Mouse (Mus musculus): ENCODE measurements around the gene Fam171a1.

The Fam171a1 gene

GRCm38 (mm10) chr2:3135297-3135684 is 21.3 kb downstream of the Fam171a1 start:
- DNase-seq (ENCODE audit: inconsistent age in 2 of 2, low spot score in 1 of 2), result peak in 1 of 2 experiments; percentile 57

DNA sequence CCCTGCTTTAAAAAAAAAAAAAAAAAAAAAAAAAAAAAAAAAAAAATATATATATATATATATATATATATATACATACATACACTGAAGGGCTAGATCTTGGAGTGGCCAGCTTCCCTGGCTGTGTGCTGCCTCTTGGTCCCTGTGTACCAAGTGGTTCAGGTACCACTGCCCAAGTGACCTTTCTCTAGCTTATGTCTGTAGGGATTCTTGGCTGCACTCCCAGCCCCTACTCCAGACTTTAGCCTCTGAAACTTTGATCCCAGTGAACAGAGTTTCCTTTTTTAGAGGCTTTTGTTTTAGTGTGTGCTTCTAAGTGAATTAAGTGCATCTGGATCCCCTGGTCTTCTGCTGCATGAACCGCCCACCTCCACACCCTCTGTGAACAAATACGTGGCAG is 24.3 kb downstream of the Fam171a1 start:
- DNase-seq (ENCODE audit: inconsistent age in 2 of 2, low spot score in 1 of 2), result no peak

DNA sequence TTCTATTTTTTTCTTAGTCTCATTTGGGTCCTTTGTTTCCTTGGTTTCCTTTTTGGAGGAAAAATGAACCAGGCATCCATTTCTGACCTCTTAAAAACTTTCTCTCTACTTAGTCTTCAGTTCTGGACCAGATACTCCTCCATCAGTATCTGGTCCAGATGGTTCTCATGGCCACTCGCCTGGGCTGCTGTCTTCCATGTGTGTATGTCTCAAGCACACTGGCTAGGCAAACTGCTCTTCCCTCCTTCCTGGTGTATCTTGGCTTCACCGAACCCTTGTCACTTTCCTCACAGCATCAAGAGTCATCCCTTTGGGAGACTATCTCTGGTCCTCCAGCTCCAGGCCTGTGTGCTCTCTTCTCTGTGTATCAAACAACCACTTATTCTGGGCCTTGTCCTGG is 25.0 kb downstream of the Fam171a1 start:
- no peak for DNase-seq (ENCODE audit: inconsistent age in 2 of 2, low spot score in 1 of 2)

DNA sequence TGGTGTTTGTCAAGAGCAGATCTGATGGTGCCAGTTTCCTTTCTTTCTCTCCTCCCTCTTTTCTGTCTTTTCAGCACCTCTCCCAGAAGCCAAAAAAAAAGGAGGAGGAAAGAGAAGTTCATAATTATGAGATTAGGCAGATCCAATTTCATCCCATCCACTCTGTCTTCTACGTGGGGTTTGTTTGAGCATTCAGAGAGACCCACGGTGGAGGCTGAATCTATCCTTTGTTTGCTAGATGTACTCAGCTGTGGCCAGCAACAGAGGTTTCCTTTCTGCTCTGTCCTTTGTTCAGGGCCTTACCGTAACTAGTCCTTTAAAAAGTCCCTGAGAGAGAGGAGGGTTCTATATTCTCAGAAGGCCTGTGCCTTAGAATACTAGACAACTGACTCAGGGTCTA is 25.6 kb downstream of the Fam171a1 start:
- DNase-seq (ENCODE audit: inconsistent age in 2 of 2, low spot score in 1 of 2), result no peak

DNA sequence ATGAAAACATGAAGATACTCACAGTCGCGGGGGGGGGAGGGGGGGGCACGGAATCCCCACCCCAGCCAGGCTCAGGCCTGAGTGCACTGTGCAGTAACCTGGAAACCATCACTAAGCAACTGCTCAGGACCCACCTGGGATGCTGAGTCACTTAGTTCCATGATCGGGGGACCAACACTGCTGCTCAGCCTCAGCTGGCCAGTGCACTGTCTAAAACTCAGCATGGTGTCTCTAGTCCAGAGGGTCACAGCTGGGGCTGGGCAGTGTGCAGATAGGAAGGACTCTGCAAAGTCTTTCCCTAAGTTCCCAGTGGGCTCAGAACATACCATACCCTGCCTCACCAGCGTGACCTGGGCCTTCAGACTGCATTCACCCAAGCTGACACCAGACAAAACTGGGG is 26.6 kb downstream of the Fam171a1 start:
- no peak for DNase-seq (ENCODE audit: inconsistent age in 2 of 2, low spot score in 1 of 2)

DNA sequence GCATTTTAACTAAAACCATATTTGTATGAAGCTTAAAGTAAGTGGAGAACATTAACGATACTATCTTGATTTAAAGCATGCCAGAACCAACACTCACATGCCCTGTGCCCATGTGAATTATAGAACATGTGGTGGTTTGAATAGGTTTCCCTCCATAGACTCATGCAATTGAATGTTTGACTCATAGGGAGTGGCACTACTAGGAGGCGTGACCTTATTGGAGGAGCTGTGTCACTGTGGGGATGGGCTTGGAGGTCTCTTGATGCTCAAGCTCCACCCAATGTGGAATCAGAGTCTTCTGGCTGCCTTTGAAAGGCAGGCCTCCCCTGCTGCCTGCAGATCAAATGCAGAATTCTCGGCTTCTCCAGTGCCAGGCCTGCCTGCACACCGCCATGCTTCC is 27.8 kb downstream of the Fam171a1 start:
- DNase-seq (ENCODE audit: inconsistent age in 2 of 2, low spot score in 1 of 2), result no peak

DNA sequence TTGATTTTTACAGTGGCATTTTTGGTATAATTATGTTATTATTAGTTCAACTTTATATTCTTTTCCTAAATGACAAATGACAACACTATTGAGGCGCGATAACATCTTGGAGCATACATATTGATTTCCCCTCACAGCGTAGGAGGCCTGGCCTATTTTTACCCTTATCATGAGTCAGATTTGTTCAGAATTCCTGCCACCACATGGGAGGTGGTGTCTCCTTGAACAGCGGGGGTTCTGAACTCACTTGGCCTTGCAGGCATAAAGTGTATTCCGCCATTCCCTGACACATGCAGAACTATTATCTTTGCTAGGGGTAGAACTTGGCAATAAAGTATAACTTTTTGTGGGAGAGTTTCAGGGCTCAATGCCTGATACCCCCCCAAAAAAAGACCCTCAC is 30.3 kb downstream of the Fam171a1 start:
- DNase-seq (ENCODE audit: inconsistent age in 2 of 2, low spot score in 1 of 2), result peak; percentile 60 to 85

DNA sequence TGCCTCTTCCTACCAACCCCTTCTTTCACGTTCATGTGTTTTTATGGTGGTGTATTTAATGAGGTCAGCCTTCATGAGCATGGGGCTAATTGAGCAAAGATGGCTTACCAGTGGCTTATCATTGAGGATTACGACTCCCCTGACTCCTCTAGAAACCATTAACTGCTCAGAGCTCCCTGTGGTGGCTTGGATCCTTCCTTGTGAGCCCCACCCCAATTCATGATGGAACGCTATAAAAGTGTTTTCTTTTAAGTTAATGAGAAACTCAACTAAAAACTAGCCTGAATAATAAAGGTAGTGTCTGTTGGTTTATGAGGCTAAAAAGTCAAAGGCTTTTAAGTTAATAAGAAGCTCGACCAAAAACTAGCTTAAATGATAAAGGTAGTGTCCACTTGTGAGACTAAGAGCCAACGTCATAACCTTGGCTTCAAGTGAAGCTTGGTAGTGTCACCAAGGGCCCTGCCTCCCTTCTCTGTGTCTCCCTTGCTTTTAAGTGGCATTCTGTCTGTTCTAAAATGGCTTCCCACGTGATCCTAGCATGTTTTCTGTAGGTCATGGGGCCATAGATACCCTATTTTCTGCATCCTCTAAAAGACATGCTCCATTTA is 33.6 kb downstream of the Fam171a1 start:
- DNase-seq (ENCODE audit: inconsistent age in 2 of 2, low spot score in 1 of 2), result no peak

GRCm38 (mm10) chr2:3148731-3149130 is 34.7 kb downstream of the Fam171a1 start:
- no peak for DNase-seq (ENCODE audit: inconsistent age in 2 of 2, low spot score in 1 of 2)

- DNase-seq (ENCODE audit: inconsistent age in 2 of 2, low spot score in 1 of 2), result no peak
Measured at GRCm38 (mm10) chr2:3150324-3150723, 36.3 kb downstream of the Fam171a1 start.

DNA sequence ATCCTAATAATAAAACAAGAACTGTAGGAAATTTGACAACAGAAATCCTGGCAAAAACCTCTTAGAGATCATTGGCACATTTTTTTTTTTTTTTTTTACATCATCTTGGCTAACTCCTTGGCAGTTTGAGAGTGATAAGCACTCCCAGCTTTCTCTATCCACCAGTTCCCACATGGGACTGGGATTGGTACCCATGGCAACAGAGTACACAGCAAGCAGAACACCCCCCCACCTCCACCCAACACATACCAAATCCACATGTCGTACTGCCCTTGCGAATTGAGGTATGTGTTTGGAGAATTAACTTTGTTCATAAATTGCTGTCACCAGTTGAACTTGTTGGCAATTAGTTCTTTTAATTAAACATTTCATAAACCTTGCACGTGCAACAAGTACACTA is 37.3 kb downstream of the Fam171a1 start:
- no peak for DNase-seq (ENCODE audit: inconsistent age in 2 of 2, low spot score in 1 of 2)

DNA sequence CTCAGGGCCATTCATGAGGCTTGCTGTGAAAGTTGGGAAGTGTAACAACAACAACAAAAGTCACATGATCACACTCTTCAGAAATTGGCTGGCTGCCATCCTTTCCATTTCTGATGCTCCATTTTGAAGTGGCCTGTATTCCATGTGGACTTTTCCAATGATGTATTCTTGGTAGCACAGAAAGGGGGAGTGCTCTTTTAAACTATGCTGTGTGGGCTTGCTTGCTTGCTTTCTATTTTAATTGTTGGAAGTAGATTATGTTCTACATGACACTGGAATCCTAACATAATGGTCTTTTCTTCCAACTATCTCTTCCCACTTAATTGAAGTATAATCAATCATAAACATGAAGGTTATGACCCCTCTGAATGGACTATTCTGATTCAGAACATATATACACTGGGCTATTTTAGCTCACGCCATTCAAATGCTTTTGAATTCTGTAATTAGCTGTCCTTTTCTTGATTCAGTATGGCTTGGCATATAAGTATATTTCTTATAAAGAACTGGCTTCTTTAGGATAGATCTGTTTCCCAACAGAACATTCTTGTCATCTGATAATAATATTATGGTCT is 40.2 kb downstream of the Fam171a1 start:
- DNase-seq (ENCODE audit: inconsistent age in 2 of 2, low spot score in 1 of 2), result no peak

- DNase-seq (ENCODE audit: inconsistent age in 2 of 2, low spot score in 1 of 2), result no peak
Measured at GRCm38 (mm10) chr2:3154986-3155385, 41.0 kb downstream of the Fam171a1 start.

DNA sequence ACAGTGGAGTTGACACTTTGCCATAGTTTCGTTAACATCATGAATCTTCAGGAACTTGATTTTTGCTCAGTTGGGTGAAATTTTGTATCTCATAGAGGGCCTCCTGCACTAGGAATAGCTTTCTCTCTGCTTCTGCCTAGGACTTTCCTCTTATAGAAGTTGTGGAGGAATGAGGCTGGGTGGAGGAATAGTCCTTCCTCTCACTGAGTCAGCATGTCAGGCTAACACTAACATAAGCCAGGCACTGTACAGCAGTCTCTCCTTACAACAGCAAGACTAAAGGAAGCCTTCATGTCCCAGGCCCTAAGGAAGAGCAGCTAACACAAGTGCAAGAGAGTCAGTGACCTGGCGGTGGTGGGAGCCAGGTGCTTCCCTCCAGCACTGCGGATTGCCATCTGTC is 43.0 kb downstream of the Fam171a1 start:
- DNase-seq (ENCODE audit: inconsistent age in 2 of 2, low spot score in 1 of 2), result peak in 1 of 2 experiments; percentile 55

DNA sequence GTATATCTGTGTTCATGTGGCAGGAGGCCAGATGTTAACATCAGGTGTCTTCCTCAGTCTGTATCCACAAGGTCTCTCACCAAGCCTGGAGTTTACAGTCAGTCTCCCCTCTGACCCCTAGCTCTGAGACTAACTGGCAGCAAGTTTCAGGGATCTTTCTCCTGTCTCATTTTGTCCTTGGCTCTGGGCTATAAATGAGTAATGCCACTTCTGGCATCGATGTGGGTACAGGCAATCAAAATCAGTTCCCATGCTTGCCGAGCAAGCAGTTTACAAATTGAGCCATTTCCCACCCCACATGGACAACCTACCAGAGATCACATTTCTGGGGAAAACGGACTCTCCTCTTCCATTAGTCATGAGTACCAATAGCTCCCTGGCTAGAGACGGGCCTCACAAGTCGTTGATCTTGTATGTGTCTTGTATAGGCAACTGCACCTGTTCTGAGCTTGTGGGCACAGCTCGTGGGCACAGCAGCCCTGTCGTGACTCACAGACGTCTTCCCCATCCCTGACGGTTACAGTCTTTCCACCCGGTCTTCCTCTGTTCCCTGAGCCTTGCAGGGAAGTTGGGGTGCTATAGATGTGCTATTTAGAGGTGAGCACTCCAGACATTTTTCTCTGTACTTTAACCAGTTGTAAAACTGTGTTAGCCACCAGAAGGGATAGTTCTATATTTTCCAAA is 43.8 kb downstream of the Fam171a1 start:
- DNase-seq (ENCODE audit: inconsistent age in 2 of 2, low spot score in 1 of 2), result peak; percentile 49 to 80

DNA sequence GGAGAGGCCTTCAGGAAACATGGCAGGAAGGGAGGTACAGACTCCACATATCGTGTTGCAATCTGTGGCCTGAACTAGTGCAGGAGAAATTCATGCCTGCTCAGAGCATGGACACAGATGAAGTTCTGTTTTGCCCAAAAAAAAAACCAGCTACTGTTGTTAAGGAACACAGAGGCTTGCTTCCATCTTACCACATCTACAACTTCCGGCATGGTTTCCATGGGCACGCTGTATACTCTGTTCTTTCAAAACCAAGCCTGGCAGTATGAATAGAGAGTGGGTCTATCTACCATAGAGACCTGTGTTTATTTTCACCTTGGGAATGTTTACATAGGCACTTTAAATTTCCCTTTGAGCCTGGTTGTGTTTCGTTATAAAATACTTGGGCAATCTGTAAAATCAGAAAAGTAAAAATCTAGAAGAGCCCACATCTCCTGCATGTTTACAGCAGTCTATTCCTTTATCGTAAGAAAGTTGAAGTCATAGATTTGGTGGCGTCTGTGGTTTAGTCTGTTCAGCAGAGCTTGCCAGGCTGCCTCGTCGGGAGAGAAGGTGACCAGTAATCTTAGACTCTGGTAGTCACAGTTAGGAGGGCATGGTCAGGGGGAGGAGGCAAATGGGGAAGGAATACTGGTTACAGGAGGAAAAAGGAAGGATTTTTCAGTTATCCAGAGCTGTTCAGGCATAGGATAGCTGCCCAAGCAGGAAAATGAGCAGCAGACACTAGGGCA is 44.8 kb downstream of the Fam171a1 start:
- DNase-seq (ENCODE audit: inconsistent age in 2 of 2, low spot score in 1 of 2), result no peak

DNA sequence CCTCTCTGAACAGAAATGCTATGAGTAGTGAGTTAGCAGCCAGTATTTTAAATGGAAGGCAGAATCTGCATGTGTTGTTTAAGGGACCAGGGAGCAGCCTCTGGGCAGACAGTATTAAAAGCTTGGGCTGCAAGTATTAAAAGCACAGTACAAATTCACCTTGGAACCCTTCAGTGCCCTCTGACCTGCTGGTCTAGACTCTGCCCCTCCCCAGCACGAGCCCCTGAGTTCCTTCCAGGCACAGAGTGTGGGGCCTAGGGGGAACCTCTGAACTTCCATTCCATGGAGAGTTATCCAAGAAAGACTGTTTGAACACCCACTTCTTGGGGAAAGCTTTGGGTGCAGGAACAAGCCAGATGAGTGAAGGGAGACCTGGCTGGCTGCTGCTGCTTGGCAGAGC is 47.6 kb downstream of the Fam171a1 start:
- no peak for DNase-seq (ENCODE audit: inconsistent age in 2 of 2, low spot score in 1 of 2)

DNA sequence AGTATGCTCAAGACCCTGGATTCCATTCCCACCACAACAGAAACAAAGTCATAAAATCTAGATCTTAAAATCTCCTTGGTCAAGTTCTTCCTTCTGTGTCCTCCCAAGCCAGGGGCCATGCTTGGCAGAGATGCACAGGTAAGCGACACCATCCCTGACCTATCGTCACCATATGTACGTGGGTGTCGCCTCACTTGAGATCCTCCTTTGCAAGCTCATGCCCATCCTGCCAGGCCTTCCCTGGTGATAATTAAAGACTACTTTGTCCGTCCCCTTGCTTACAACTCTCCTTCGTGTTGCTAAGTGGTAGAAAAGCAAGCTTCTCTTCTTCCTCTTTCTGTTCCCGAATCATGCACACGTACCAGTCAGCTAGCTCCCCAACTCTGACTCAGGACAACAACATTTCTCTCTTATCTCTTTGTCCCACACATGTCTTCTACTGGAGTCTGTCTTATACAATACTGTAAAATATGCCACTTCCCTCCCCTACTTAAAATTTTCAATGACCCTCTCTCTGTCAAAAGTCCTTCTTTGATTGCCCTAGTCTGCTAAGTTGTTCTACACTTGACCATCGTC is 49.6 kb downstream of the Fam171a1 start:
- no peak for DNase-seq (ENCODE audit: inconsistent age in 2 of 2, low spot score in 1 of 2)

GRCm38 (mm10) chr2:3165037-3165600 is 51.1 kb downstream of the Fam171a1 start:
- no peak for DNase-seq (ENCODE audit: inconsistent age in 2 of 2, low spot score in 1 of 2)

DNA sequence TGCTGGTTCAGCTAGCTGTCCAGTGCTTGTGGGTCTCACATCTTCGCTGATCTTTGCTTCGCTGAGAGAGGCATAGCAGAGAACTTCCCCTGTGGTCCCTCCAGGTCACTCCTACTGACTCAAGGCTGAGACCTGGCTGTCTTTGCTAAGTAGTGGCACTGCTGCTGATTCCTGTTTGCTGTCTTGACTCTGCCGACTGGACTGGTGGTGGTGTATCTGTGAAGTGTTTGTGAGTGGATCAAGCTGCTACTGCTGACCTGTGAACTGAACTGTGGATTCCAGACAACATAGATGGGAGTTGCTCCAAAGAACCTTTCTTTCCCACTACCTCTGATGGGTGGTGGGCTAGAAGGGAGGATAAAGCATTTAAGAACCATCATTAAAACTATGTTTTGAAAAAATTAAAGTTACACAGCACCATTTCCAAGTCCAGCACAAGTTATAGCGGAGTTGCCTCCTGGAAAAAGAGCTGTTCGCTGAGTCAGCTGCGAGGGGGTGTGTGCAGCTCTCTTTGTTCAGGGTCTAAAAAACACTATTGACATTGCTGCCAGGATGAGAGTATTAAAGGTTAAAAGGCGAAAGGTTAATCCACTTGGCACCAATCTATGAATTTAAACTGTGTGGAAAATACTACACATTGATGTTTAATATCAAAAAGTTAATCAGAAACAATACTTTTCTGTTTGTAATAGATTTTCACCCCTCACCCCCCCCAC is 52.0 kb downstream of the Fam171a1 start:
- DNase-seq (ENCODE audit: inconsistent age in 2 of 2, low spot score in 1 of 2), result no peak

All from adrenal gland, adult (tissue).